Mouse (Mus musculus): ENCODE results near the gene Gcm2. TPM values are rescaled to one million over a fixed set of nuclear protein-coding genes. Genes with fewer than 3 reads are reported as not detected.

The Gcm2 gene
- polyA plus RNA-seq (2014; fragmentation: Nextera tagmentation; extraction: Ambion mirVana): not detected in 2 replicates

DNA sequence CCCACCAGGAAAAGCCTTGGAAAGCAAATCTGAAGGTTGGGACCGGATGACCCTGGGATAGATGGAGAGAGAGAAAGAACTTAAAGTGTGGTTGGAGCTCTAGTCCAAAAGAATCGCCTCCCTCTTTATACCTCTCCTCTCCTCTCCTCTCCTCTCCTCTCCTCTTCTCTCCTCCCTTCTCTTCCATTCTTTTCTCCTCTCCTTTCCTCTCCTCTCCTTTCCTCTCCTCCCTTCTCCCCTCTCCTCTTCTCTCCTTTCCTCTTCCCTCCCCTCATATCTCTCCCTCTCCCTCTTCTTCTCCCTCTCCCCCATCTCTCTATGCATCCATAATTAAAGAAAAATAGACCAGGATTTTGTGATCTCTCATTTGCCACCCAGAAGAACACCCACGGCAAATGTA is at the start of gene Gcm2:
TSS of gene Gcm2 (minus strand) at position 101 of the 400 bp plus-strand sequence.
- H3K9me3 ChIP-seq (ENCODE audit: control insufficient read depth, low read length): no peaks in the 10 kb centered on the region
- H3K27ac ChIP-seq: no peak within 1 kb of the TSS
- ATAC-seq (ENCODE audit: low FRiP score) (no peak), DNase-seq (ENCODE audit: low spot score) (no peak)
- H3K36me3 ChIP-seq (replicated peaks; ENCODE audit: control insufficient read depth, insufficient read depth): no peaks in the 10 kb centered on the region
- H3K4me3 ChIP-seq (replicated peaks; ENCODE audit: low read length): no peak within 1 kb of the TSS
- 67% methylated on average over 3 of the region's 3 CpGs for WGBS
- H3K4me2 ChIP-seq (replicated peaks): no peak within 1 kb of the TSS
- H3K27me3 ChIP-seq (ENCODE audit: control insufficient read depth, insufficient read depth, low read length): peaks cover 12% of the 10 kb centered on the region
- no peak within 1 kb of the TSS for H3K9ac ChIP-seq
- no peaks in the 10 kb centered on the region for H3K4me1 ChIP-seq (replicated peaks; ENCODE audit: control insufficient read depth, insufficient read depth, low read length)

DNA sequence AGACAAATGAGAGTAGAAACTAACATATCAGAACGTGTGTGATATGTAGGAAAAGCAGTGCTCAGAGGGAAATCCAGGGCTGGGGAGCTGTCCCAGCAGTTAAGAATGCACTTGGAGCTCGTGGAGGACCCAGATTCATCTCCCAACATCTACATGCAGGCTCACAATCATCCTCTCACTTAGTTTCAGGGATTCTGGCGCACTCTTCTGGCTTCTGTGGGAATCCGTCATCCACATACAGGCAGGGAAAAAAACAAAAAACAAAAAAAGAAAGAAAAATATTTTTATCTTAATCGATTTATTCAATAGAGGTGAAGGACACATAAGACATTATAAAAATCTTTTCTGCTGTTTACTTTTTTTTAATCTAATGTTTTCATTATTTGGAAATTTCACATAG is 47.6 kb upstream of the Gcm2 start:
- DNase-seq (ENCODE audit: low spot score) (no peak), ATAC-seq (ENCODE audit: low FRiP score) (no peak)
- H3K4me2 ChIP-seq (replicated peaks): no peak overlapping the region
- H3K4me3 ChIP-seq (replicated peaks; ENCODE audit: low read length): no peak overlapping the region
- H3K27me3 ChIP-seq (ENCODE audit: control insufficient read depth, insufficient read depth, low read length): no peaks in the 10 kb centered on the region
- no peaks in the 10 kb centered on the region for H3K36me3 ChIP-seq (replicated peaks; ENCODE audit: control insufficient read depth, insufficient read depth)
- no peaks in the 10 kb centered on the region for H3K4me1 ChIP-seq (replicated peaks; ENCODE audit: control insufficient read depth, insufficient read depth, low read length)
- H3K27ac ChIP-seq: no peak overlapping the region
- no peak overlapping the region for H3K9ac ChIP-seq
- WGBS: 66% methylated on average over 5 of the region's 5 CpGs
- H3K9me3 ChIP-seq (ENCODE audit: control insufficient read depth, low read length): no peaks in the 10 kb centered on the region

DNA sequence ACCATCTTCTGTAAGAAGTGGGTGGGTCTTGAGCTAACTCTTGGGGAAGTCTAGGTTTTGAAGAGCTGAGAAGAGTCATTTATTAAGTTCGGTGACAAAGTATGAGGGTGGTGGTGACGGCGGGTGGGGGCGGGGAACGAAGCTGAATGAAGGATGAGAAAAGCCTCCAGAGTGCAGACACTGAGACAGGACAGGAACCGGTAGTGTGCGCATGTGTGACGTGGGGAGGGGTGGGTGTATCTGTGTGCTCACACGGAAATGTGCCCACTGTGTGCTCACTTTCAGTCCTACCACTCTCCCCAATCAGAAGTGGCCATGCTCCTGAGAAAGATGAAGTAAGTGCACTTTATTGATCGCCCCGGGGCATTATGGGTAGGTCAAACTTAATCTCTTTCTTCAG is 42.3 kb upstream of the Gcm2 start:
- 87% methylated on average over 11 of the region's 11 CpGs for WGBS
- no peaks in the 10 kb centered on the region for H3K36me3 ChIP-seq (replicated peaks; ENCODE audit: control insufficient read depth, insufficient read depth)
- H3K27me3 ChIP-seq (ENCODE audit: control insufficient read depth, insufficient read depth, low read length): no peaks in the 10 kb centered on the region
- H3K4me3 ChIP-seq (replicated peaks; ENCODE audit: low read length): no peak overlapping the region
- H3K4me1 ChIP-seq (replicated peaks; ENCODE audit: control insufficient read depth, insufficient read depth, low read length): no peaks in the 10 kb centered on the region
- H3K4me2 ChIP-seq (replicated peaks): no peak overlapping the region
- DNase-seq (ENCODE audit: low spot score): no peak
- no peak for ATAC-seq (ENCODE audit: low FRiP score)
- no peaks in the 10 kb centered on the region for H3K9me3 ChIP-seq (ENCODE audit: control insufficient read depth, low read length)
- no peak overlapping the region for H3K9ac ChIP-seq
- no peak overlapping the region for H3K27ac ChIP-seq

DNA sequence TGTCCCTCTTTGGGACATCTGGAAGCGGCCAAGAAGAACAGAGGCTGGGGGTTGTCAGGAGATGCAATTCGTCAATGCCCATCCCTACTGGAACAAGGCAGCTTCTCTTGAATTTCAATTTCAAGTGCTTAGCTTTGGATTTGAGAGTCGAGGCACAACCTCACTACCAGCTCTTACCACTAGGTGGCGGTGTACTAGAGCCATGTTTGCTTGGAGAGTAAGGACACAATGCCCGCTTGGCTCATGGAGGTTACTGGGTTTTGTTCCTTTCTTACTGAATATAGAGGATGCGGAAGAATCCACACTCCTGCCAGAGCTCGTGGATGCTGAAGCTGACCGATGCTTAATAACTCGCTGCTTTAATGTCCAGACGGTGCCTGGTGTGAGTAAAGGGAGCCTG is 35.4 kb upstream of the Gcm2 start:
- Histone ChIP-seq H3K9me3 (ENCODE audit: control insufficient read depth, low read length) (no peaks in the 10 kb centered on the region), H3K4me1 (replicated peaks; ENCODE audit: control insufficient read depth, insufficient read depth, low read length) (no peaks in the 10 kb centered on the region), H3K27me3 (ENCODE audit: control insufficient read depth, insufficient read depth, low read length) (no peaks in the 10 kb centered on the region), H3K4me3 (replicated peaks; ENCODE audit: low read length) (no peak overlapping the region), H3K36me3 (replicated peaks; ENCODE audit: control insufficient read depth, insufficient read depth) (no peaks in the 10 kb centered on the region), H3K9ac (no peak overlapping the region), H3K27ac (no peak overlapping the region), H3K4me2 (replicated peaks) (no peak overlapping the region)
- ATAC-seq (ENCODE audit: low FRiP score) (no peak), DNase-seq (ENCODE audit: low spot score) (peak; percentile 56)
- 82% methylated on average over 10 of the region's 10 CpGs for WGBS

DNA sequence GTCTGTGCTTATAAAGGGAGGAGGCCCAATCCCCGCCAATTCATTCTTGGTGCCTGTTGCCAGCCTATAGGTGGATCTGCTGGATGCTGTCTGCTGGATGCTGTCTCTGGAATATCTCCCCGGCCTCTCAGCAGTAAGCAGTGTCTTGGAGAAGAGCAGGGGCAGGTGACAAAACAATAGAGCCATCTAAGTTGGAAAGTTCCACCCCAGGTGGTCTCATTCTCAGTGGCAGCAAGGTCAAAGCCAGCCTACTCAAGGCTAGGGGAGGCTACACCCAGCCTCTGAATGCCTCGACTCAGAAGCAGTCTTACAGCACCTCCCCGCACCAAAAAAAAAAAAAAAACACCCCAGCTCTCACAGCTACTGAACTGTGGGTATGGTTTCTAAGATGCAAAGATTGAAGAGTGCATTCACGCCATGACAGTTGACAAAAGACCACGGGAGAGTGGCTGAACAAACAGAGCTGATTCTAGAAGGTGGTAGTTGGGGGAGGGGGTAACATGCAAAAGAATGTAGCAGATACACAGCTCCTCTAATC is 34.7 kb upstream of the Gcm2 start:
- no peaks in the 10 kb centered on the region for H3K36me3 ChIP-seq (replicated peaks; ENCODE audit: control insufficient read depth, insufficient read depth)
- H3K4me2 ChIP-seq (replicated peaks): no peak overlapping the region
- no peaks in the 10 kb centered on the region for H3K27me3 ChIP-seq (ENCODE audit: control insufficient read depth, insufficient read depth, low read length)
- 57% methylated on average over 6 of the region's 6 CpGs for WGBS
- no peaks in the 10 kb centered on the region for H3K9me3 ChIP-seq (ENCODE audit: control insufficient read depth, low read length)
- H3K9ac ChIP-seq: no peak overlapping the region
- no peaks in the 10 kb centered on the region for H3K4me1 ChIP-seq (replicated peaks; ENCODE audit: control insufficient read depth, insufficient read depth, low read length)
- H3K27ac ChIP-seq: no peak overlapping the region
- no peak overlapping the region for H3K4me3 ChIP-seq (replicated peaks; ENCODE audit: low read length)
- ATAC-seq (ENCODE audit: low FRiP score) (no peak), DNase-seq (ENCODE audit: low spot score) (no peak)

DNA sequence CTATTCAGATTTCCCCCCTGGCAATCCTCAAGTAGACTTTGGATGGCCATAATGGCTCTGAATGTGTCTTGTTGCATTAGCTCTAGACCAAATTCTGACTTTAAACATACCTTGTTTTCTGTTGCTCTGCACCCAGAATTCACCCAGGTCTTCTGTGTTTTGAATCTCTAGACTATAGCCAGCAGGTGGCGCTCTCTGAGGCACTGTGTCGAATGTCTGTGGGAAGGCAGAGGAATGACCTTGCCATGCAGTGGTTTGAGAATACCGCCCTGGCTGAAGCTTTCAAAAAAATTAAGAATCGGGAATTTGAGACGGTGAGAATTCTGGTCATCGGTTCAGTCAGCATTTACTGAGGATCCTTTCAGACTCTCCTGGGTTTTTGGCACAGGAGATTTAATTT is 24.1 kb upstream of the Gcm2 start:
- H3K36me3 ChIP-seq (replicated peaks; ENCODE audit: control insufficient read depth, insufficient read depth): no peaks in the 10 kb centered on the region
- H3K9me3 ChIP-seq (ENCODE audit: control insufficient read depth, low read length): no peaks in the 10 kb centered on the region
- no peaks in the 10 kb centered on the region for H3K4me1 ChIP-seq (replicated peaks; ENCODE audit: control insufficient read depth, insufficient read depth, low read length)
- DNase-seq (ENCODE audit: low spot score) (peak; percentile 82), ATAC-seq (ENCODE audit: low FRiP score) (no peak)
- H3K4me2 ChIP-seq (replicated peaks): no peak overlapping the region
- no peak overlapping the region for H3K4me3 ChIP-seq (replicated peaks; ENCODE audit: low read length)
- 13% methylated on average over 6 of the region's 6 CpGs for WGBS
- no peak overlapping the region for H3K9ac ChIP-seq
- H3K27ac ChIP-seq: no peak overlapping the region
- no peaks in the 10 kb centered on the region for H3K27me3 ChIP-seq (ENCODE audit: control insufficient read depth, insufficient read depth, low read length)

DNA sequence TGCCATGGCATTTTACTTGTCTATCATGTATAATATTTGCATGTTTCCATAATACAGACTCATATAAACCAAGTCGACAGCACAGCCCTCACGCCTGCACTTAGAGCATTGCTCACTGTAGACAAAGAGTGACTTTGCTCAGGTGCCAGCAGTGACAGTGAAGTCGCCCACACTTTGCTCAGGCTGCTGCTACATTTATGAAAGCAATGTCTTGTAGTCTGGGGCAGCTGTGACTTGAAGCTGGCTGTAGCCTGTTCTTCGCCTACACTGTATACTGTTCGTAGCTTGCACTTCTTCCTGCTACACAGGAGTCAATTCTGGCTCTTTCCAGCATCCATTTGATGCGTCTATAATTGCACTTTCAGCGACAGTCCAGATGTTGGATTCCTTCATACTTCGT is 18.2 kb upstream of the Gcm2 start:
- Histone ChIP-seq H3K4me1 (replicated peaks; ENCODE audit: control insufficient read depth, insufficient read depth, low read length) (no peaks in the 10 kb centered on the region), H3K4me2 (replicated peaks) (no peak overlapping the region), H3K27ac (no peak overlapping the region), H3K9me3 (ENCODE audit: control insufficient read depth, low read length) (no peaks in the 10 kb centered on the region), H3K36me3 (replicated peaks; ENCODE audit: control insufficient read depth, insufficient read depth) (no peaks in the 10 kb centered on the region), H3K4me3 (replicated peaks; ENCODE audit: low read length) (no peak overlapping the region), H3K27me3 (ENCODE audit: control insufficient read depth, insufficient read depth, low read length) (no peaks in the 10 kb centered on the region), H3K9ac (no peak overlapping the region)
- DNase-seq (ENCODE audit: low spot score) (no peak), ATAC-seq (ENCODE audit: low FRiP score) (no peak)
- 91% methylated on average over 8 of the region's 8 CpGs for WGBS

DNA sequence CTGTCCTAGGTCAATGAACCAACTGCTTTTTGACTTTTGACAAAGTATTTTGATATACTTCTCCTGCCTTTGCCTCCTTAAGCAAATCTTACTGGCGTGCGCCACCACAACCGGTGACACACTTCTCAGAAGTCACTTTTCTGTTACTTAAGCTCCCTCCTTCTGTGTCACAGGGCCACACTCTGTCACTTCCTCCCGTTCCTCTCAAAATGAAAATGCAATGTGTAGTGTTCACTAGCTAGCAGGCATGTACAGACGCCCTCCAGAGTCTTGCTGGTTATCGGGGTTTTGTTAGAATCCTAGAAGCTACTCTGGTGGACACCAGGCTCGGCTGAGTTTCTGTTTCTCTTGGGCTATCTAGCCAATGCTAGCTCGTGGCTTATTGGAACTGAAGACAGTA is 17.5 kb upstream of the Gcm2 start:
- no peaks in the 10 kb centered on the region for H3K36me3 ChIP-seq (replicated peaks; ENCODE audit: control insufficient read depth, insufficient read depth)
- WGBS: 92% methylated on average over 8 of the region's 8 CpGs
- no peak overlapping the region for H3K27ac ChIP-seq
- H3K4me3 ChIP-seq (replicated peaks; ENCODE audit: low read length): no peak overlapping the region
- no peaks in the 10 kb centered on the region for H3K27me3 ChIP-seq (ENCODE audit: control insufficient read depth, insufficient read depth, low read length)
- no peak overlapping the region for H3K9ac ChIP-seq
- no peaks in the 10 kb centered on the region for H3K4me1 ChIP-seq (replicated peaks; ENCODE audit: control insufficient read depth, insufficient read depth, low read length)
- no peaks in the 10 kb centered on the region for H3K9me3 ChIP-seq (ENCODE audit: control insufficient read depth, low read length)
- no peak for ATAC-seq (ENCODE audit: low FRiP score)
- DNase-seq (ENCODE audit: low spot score): no peak
- no peak overlapping the region for H3K4me2 ChIP-seq (replicated peaks)

DNA sequence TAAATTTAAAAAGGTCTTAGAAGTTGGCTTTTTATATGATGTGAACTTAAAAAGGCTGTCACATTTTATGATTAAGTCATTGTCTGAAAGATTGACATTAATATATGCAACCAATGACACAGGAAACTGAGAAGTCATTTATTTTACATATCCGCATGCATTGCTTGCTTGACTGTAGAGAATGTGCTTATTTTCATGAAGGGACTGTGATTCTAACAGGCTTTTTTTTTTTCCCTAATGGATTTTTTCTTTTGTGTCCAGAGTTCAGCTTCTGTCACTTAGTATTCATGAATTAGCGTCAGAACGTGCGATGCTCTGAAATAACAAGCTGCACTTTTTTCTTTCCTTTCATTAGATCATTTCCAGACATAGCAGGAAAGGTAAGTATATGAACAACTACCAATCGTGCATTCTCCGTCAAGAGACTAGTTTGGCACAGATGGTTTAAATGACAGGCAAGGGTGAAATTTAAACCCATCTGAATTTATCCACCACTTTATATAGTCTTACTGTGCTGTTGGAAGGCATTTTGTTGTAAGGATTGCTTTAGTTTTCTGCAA is 12.9 kb upstream of the Gcm2 start:
- Histone ChIP-seq H3K4me2 (replicated peaks) (no peak overlapping the region), H3K36me3 (replicated peaks; ENCODE audit: control insufficient read depth, insufficient read depth) (no peaks in the 10 kb centered on the region), H3K4me3 (replicated peaks; ENCODE audit: low read length) (no peak overlapping the region), H3K9me3 (ENCODE audit: control insufficient read depth, low read length) (no peaks in the 10 kb centered on the region), H3K4me1 (replicated peaks; ENCODE audit: control insufficient read depth, insufficient read depth, low read length) (no peaks in the 10 kb centered on the region), H3K27ac (no peak overlapping the region), H3K27me3 (ENCODE audit: control insufficient read depth, insufficient read depth, low read length) (no peaks in the 10 kb centered on the region), H3K9ac (no peak overlapping the region)
- WGBS: 58% methylated on average over 6 of the region's 6 CpGs
- DNase-seq (ENCODE audit: low spot score): no peak
- no peak for ATAC-seq (ENCODE audit: low FRiP score)
